Mouse (Mus musculus): Measurements from ENCODE around the gene Cntn6.

Gene Cntn6

DNA sequence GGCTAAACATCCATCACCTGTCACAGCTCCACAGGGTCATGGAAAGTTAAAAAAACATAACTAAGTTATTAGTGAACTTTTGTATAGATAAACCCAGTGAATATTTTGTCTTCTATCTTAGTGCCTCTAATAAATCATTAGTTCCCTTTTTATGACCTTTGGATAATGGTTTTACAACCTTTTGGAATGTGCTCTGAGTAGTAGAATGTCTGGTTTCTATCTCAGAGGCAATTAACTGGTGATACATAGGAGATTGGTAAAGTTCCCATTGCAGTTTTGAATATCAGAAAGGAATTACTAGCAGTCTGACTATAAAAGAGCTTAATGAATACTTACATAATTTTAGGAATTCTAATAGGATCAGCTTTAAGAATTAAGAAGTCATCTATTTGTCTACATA is 265.5 kb downstream of the Cntn6 start:
- no peak for DNase-seq (ENCODE audit: low spot score in 2 of 2)

DNA sequence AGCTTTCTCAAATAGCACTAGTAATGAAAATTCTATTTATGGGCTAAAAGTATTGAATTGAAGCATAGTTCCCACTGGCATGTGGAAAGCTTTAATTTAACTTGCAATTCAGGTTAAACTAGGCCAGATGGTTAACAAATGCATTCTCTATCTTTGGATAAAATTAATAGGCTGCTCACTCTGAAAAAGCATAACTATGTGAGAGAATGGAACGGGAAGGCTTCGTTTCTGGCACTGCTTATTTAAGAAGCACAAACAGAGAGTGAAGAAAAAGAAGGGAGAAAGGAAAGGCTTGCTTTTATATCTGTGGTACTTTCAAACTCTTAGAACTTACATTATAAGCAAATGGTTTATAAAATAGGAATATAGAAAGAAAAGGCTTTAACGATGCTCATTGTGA is 268.6 kb downstream of the Cntn6 start:
- no peak for DNase-seq (ENCODE audit: low spot score in 2 of 2)

GRCm38 (mm10) chr6:104783891-104784290 is 291.3 kb downstream of the Cntn6 start:
- DNase-seq (ENCODE audit: low spot score in 2 of 2), result no peak

- DNase-seq (ENCODE audit: low spot score in 2 of 2), result no peak
Observed at GRCm38 (mm10) chr6:104787502-104787901, 294.9 kb downstream of the Cntn6 start.

DNA sequence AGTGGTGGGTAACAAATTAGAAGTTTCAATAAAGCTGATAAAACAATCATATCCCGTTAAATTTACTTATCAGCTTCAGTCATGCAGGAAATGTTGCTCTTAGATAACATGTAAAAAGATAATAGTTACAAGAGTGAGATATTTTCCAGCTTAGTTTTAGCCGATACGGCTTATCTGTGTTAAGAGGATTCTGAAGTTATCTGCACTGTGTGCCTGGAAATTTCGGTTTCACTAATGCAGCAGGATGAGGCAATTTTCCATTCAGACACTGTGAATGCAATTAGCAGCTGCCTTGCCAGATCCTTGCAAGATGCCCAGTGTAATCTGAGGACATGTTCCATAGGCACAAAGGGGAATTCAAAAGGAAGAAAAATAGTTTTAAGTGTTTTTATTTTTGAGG is 315.9 kb downstream of the Cntn6 start:
- no peak for DNase-seq (ENCODE audit: low spot score in 2 of 2)

DNA sequence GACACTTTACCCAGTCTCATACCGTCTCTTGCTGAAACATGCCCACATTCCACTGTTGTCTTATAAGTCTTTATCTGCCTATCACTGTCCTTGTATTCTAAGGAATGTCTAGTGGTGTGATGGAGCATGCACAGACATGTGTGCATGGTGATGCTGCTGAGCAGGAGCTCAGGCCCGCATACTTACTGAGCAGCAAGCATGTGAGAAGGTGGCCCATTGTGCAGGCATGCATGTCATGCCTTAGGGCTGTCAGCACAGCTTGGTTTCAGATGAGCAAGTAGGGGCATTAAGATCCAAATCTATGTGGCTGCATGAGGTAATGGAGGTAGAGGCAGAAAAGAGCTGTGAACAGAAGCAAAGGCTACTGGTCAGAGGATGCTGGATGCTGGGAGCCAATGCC is 323.0 kb downstream of the Cntn6 start:
- DNase-seq (ENCODE audit: low spot score in 2 of 2), result no peak

DNA sequence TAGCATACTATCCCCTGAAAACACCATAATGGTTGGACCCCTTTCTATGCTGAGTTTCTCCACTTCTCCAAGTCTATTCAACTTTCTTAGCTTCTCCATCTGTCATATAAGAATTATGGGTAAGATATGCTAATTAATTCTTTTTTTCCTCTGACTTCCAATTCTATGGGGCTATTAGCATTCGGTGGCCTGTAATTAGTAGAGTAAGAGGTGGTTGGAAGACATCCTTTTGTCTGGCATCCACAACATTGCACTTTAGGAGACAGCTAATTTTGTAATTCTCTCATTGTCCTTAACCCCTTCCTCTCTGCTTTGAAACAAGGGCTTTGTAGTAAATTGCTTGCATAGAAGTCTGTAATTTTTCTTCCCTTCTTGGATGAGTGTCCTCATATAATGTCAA is 387.1 kb downstream of the Cntn6 start:
- no peak for DNase-seq (ENCODE audit: low spot score in 2 of 2)

- DNase-seq (ENCODE audit: low spot score in 2 of 2), result no peak
Observed at GRCm38 (mm10) chr6:104884021-104884420, 391.4 kb downstream of the Cntn6 start.

DNA sequence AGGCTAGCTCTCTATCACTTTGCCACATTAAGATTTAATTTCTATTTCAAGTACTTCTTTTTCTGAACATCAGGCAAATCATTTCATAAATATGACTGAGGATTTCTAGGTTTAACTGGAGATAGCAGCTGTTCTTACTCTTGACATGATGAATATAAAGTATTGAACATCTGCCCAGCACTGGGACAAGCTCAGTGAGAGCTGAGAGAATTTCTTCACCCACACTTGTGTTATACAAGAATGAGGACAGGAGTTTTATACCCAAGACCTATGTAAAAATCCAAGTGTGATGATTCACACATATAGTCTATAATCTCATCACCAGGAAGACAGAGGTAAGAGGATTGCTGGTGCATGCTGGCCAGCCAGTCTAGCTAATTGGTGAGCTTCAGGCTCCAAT is 393.2 kb downstream of the Cntn6 start:
- DNase-seq (ENCODE audit: low spot score in 2 of 2), result no peak

DNA sequence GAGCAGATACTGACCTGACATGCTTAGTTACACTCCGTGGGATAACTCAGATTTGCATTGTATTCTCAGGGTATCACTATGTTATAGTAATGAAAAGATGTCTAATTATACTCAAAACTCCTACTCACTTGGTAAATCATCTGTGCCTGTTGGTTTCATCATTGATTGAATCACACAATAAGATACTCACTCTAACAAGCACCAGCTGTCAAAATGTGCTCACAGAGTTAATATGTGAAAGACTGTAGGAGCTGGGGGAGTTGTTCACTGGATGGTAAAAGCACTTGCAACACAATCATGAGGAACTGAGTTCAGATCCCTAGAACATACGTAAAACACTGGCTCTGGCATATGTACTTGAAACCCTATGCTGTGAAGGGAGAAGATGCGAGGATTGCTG is 398.5 kb downstream of the Cntn6 start:
- DNase-seq (ENCODE audit: low spot score in 2 of 2), result no peak

All from frontal cortex, postnatal 25 days (tissue).